Mouse (Mus musculus): ENCODE results near the gene H2-Ab1. TPM values are rescaled to one million over a fixed set of nuclear protein-coding genes. Genes with fewer than 3 reads are reported as not detected.

Gene H2-Ab1
- total RNA-seq (2023; ENCODE audit: inconsistent age) = 5,415 to 5,641 TPM (median 5,533 TPM) in 4 replicates

DNA sequence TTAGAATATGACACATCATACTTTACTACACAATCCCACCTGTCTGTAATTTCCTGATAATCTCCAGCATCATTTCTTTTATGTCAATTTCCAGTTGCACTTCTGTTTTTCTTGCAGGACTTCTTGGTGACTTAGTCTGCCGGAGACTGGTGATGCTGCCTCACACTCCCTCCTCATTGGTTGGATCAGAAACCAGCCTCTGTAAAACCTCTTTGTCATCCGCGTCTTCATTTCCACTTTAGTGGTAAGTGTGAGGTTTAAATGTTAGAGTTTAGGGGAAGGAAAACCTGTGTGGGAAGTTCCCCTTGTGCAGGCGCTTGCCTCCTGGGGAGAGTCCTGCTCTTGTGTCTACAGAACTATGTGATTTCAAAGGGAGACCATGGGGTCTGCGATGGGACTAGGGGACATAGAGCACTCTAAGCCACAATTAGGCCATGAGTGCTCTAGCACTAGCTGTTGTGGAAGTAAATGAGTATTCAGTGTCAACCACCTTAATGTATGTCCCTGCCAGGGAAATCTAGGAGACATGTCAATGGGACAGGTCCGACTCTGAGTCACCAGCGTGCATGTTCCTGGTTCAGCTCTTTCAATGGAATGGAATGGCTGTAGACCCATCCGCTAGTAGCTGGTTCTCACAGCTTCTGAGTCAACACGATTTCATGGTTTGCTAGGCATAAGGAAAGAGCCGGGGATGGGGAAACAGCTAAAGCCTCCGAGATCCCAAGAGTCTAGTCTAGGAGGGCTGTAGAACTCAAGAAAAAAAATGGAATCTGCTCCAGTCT lies at the start of gene H2-Ab1:
H2-Ab1 (plus strand) TSS at position 96 of the 782 bp plus-strand sequence.

GRCm38 (mm10) chr17:34238706-34239105 lies 18.8 kb upstream of the H2-Ab1 start, which contains the start of gene H2-Ob:
Gene H2-Ob, plus strand, starts transcription at chr17:34238903.

GRCm38 (mm10) chr17:34287648-34288047 lies 30.2 kb downstream of the H2-Ab1 start, which contains the start of gene H2-Aa:
Gene H2-Aa, minus strand, starts transcription at chr17:34287823.

DNA sequence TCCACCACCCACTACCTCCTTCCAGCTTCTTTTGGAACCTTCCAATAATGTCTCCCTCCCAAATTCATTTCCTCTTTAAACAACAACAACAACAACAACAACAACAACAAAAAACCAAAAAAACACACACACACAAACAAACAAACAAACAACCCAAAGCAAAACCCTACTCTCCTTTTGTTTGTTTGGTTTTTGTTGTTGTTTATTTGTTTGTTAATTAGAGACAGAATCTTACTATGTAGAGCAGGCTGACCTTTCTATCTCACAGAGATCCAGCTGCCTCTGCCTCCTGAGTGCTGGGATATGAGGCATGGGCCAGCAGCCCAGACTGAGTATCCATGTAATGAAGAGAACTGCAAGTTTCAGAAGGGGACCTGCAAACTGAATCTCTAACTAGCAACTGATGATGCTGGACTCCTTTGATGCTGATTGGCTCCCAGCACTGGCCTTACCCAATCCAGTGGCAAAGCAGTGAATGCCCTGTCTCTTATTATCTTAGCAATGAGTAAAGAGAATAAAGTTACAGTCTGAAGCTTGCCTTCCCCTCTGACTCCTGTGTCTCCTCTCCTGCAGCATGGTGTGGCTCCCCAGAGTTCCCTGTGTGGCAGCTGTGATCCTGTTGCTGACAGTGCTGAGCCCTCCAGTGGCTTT lies 48.0 kb downstream of the H2-Ab1 start, which contains the start of gene H2-Eb1:
H2-Eb1 (plus strand) TSS at position 488 of the 651 bp plus-strand sequence.

Other genes with a start within 250 kb of the H2-Ab1 start
- gene Ring1, start 233.0 kb upstream of the H2-Ab1 start, total RNA-seq (2023; ENCODE audit: inconsistent age) = 37.0 to 44.6 TPM (median 37.7 TPM) in 4 replicates
- gene H2-Ke6, start 229.6 kb upstream of the H2-Ab1 start, total RNA-seq (2023; ENCODE audit: inconsistent age) = 116 to 159 TPM (median 139 TPM) in 4 replicates
- gene Slc39a7, start 226.0 kb upstream of the H2-Ab1 start, total RNA-seq (2023; ENCODE audit: inconsistent age) = 76.7 to 88.4 TPM (median 86.4 TPM) in 4 replicates
- 108 to 117 TPM (median 111 TPM) in 4 replicates for gene Rxrb, start 225.9 kb upstream of the H2-Ab1 start, total RNA-seq (2023; ENCODE audit: inconsistent age)
- gene Col11a2, start 218.3 kb upstream of the H2-Ab1 start, total RNA-seq (2023; ENCODE audit: inconsistent age) = 5.6 to 8.4 TPM (median 6.7 TPM) in 4 replicates
- gene H2-Oa, start 165.3 kb upstream of the H2-Ab1 start, total RNA-seq (2023; ENCODE audit: inconsistent age) = 197 to 229 TPM (median 217 TPM) in 4 replicates
- gene H2-DMa, start 138.1 kb upstream of the H2-Ab1 start, total RNA-seq (2023; ENCODE audit: inconsistent age) = 618 to 656 TPM (median 649 TPM) in 4 replicates
- 428 to 472 TPM (median 457 TPM) in 4 replicates for gene Brd2, start 135.1 kb upstream of the H2-Ab1 start, total RNA-seq (2023; ENCODE audit: inconsistent age)
- 1,549 to 1,567 TPM (median 1,559 TPM) in 4 replicates for gene H2-DMb2, start 114.4 kb upstream of the H2-Ab1 start, total RNA-seq (2023; ENCODE audit: inconsistent age)
- 652 to 777 TPM (median 691 TPM) in 4 replicates for gene H2-DMb1, start 104.6 kb upstream of the H2-Ab1 start, total RNA-seq (2023; ENCODE audit: inconsistent age)
- 129 to 155 TPM (median 147 TPM) in 4 replicates for gene Tap1, start 70.1 kb upstream of the H2-Ab1 start, total RNA-seq (2023; ENCODE audit: inconsistent age)
- gene Psmb9, start 69.9 kb upstream of the H2-Ab1 start, total RNA-seq (2023; ENCODE audit: inconsistent age) = 88.5 to 134 TPM (median 102 TPM) in 4 replicates
- 204 to 264 TPM (median 236 TPM) in 4 replicates for gene Psmb8, start 60.0 kb upstream of the H2-Ab1 start, total RNA-seq (2023; ENCODE audit: inconsistent age)
- 121 to 132 TPM (median 126 TPM) in 4 replicates for gene Tap2, start 54.2 kb upstream of the H2-Ab1 start, total RNA-seq (2023; ENCODE audit: inconsistent age)
- 966 to 1,062 TPM (median 1,033 TPM) in 4 replicates for gene H2-Ob, start 18.8 kb upstream of the H2-Ab1 start, total RNA-seq (2023; ENCODE audit: inconsistent age)
- gene H2-Aa, start 30.1 kb downstream of the H2-Ab1 start, total RNA-seq (2023; ENCODE audit: inconsistent age) = 4,630 to 4,972 TPM (median 4,848 TPM) in 4 replicates
- 3,438 to 3,919 TPM (median 3,626 TPM) in 4 replicates for gene H2-Eb1, start 48.2 kb downstream of the H2-Ab1 start, total RNA-seq (2023; ENCODE audit: inconsistent age)
- 36.5 to 41.0 TPM (median 37.9 TPM) in 4 replicates for gene H2-Eb2, start 68.0 kb downstream of the H2-Ab1 start, total RNA-seq (2023; ENCODE audit: inconsistent age)
- gene Btnl2, start 97.1 kb downstream of the H2-Ab1 start, total RNA-seq (2023; ENCODE audit: inconsistent age) = 8.2 to 10.9 TPM (median 10.3 TPM) in 4 replicates
- gene Btnl1, start 119.4 kb downstream of the H2-Ab1 start, total RNA-seq (2023; ENCODE audit: inconsistent age) = 2.5 to 3.5 TPM (median 3.1 TPM) in 4 replicates
- 6.3 to 23.1 TPM (median 16.8 TPM) in 4 replicates for gene BC051142, start 141.1 kb downstream of the H2-Ab1 start, total RNA-seq (2023; ENCODE audit: inconsistent age)
- not detected in 4 replicates for gene Btnl4, start 219.6 kb downstream of the H2-Ab1 start, total RNA-seq (2023; ENCODE audit: inconsistent age)